Mouse (Mus musculus): ENCODE results near the gene Ak2. TPM values are rescaled to one million over a fixed set of nuclear protein-coding genes. Genes with fewer than 3 reads are reported as not detected.

Ak2 gene
- total and polyA plus RNA-seq, 3 experiments, result 269 to 363 (median 280) TPM

DNA sequence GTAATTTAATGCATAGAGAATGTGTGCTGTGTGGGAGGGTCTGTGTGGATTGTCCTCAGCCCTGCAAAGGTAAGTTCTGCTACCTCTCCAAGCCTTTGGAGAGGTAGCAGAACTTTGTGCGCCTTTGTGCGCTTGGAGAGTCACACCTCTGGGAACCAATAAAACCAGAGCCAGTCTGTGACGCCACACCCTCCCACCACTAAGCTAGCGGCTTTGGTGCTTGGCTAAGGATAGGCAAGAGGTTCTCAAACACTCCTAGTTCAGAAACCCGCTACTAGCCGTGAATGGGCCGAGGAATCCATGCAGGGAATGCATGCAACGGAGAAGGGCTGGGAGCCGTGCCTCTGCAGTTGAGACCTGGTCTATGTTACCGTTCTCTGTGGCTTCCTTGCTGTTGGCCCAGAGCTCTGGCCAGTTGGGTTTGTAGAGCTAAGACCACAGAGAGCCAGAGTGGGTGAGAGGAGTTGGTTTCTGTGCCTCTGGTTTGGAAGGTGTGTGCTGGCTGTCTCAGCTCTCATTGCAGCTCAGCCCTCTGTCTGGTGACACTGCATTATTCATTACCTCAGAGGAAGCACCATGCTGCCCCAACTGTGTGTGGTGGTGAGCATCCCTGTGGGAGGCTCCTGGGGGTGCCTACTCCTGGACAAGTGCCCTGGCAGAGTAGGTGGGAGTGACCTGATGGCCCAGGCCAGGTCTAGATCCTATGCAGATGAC is 21.6 kb downstream of the Ak2 start:
- Histone ChIP-seq H3K4me3 (replicated peaks in 1 of 3; ENCODE audit: low read depth in 2 of 3, low read length in 2 of 3, poor library complexity in 1 of 3) (no peak overlapping the region), H3K9ac (ENCODE audit: insufficient read depth, low read depth) (no peak overlapping the region), H3K9me3 (replicated peaks; ENCODE audit: low read length) (peaks cover 4% of the 10 kb centered on the region), H3K79me2 (replicated peaks; ENCODE audit: control insufficient read depth, extremely low read depth, insufficient read depth, poor library complexity, severe bottlenecking) (no peaks in the 10 kb centered on the region), H3K27ac (ENCODE audit: insufficient read depth, low read depth) (no peak overlapping the region), H3K4me1 (ENCODE audit: control insufficient read depth in 1 of 2, insufficient read depth in 2 of 2) (peaks cover 9 to 23% of the 10 kb centered on the region in 2 experiments), H3K4me2 (ENCODE audit: insufficient read depth, low read depth, poor library complexity, severe bottlenecking) (no peak overlapping the region), H3K27me3 (replicated peaks) (no peaks in the 10 kb centered on the region), H3K36me3 (replicated peaks in 1 of 2; ENCODE audit: control insufficient read depth in 1 of 2, insufficient read depth in 1 of 2, low read length in 1 of 2) (peaks cover 37 to 58% of the 10 kb centered on the region in 2 experiments)
- in situ Hi-C loops (cut with MboI; ENCODE audit: low pct_ligation_motif_present, low pct_unique_long_range_greater_than_20kb, low sequenced_read_pairs) (loop anchor here (10.0 kb wide), 1 partner anchor 61 kb away; no protein-coding TSS in a partner anchor), dilution Hi-C loops (cut with MboI; ENCODE audit: extremely low pct_ligation_motif_present, extremely low pct_unique_long_range_greater_than_20kb, low sequenced_read_pairs) (no loop called here)
- no peak for DNase-seq (ENCODE audit: extremely low read depth)
- TF ChIP-seq MXI1 (IDR thresholded peaks at IDR 0.05; ENCODE audit: low read depth, low read length) (no peak), POLR2AphosphoS2 (IDR thresholded peaks at IDR 0.05; ENCODE audit: low read depth, low read length) (peak; percentile 30)

- Histone ChIP-seq H3K4me2 (ENCODE audit: insufficient read depth, low read depth, poor library complexity, severe bottlenecking) (no peak overlapping the region), H3K4me1 (ENCODE audit: control insufficient read depth in 1 of 2, insufficient read depth in 2 of 2) (peaks cover 15 to 44% of the 10 kb centered on the region in 2 experiments), H3K79me2 (replicated peaks; ENCODE audit: control insufficient read depth, extremely low read depth, insufficient read depth, poor library complexity, severe bottlenecking) (no peaks in the 10 kb centered on the region), H3K27me3 (replicated peaks) (no peaks in the 10 kb centered on the region), H3K9ac (ENCODE audit: insufficient read depth, low read depth) (no peak overlapping the region), H3K9me3 (replicated peaks; ENCODE audit: low read length) (peaks cover 4% of the 10 kb centered on the region), H3K4me3 (replicated peaks in 1 of 3; ENCODE audit: low read depth in 2 of 3, low read length in 2 of 3, poor library complexity in 1 of 3) (no peak overlapping the region), H3K36me3 (replicated peaks in 1 of 2; ENCODE audit: control insufficient read depth in 1 of 2, insufficient read depth in 1 of 2, low read length in 1 of 2) (peaks cover 12 to 28% of the 10 kb centered on the region in 2 experiments), H3K27ac (ENCODE audit: insufficient read depth, low read depth) (no peak overlapping the region)
- in situ Hi-C loops (cut with MboI; ENCODE audit: low pct_ligation_motif_present, low pct_unique_long_range_greater_than_20kb, low sequenced_read_pairs) (loop anchor here (10.0 kb wide), 1 partner anchor 58 kb away; no protein-coding TSS in a partner anchor), dilution Hi-C loops (cut with MboI; ENCODE audit: extremely low pct_ligation_motif_present, extremely low pct_unique_long_range_greater_than_20kb, low sequenced_read_pairs) (no loop called here)
- no peak for TF ChIP-seq CTCF (conservative IDR thresholded peaks at IDR 0.05 in 1 of 2, IDR thresholded peaks at IDR 0.05 in 1 of 2; ENCODE audit: low read depth in 2 of 2, low read length in 2 of 2)
- no peak for TF ChIP-seq ZMIZ1 (IDR thresholded peaks at IDR 0.05; ENCODE audit: low read depth, low read length)
- no peak for TF ChIP-seq TBP (conservative IDR thresholded peaks at IDR 0.05; ENCODE audit: low read depth, low read length)
- TF ChIP-seq NRF1 (IDR thresholded peaks at IDR 0.05; ENCODE audit: low read depth, low read length), result no peak
- no peak for TF ChIP-seq ELF1 (IDR thresholded peaks at IDR 0.05; ENCODE audit: low read depth, low read length)
- TF ChIP-seq IRF4 (IDR thresholded peaks at IDR 0.05; ENCODE audit: low read depth, low read length), result no peak
- no peak for TF ChIP-seq RAD21 (IDR thresholded peaks at IDR 0.05; ENCODE audit: low read depth, low read length)
- TF ChIP-seq RCOR1 (conservative IDR thresholded peaks at IDR 0.05; ENCODE audit: low read depth, low read length), result no peak
- no peak for TF ChIP-seq ZNF384 (IDR thresholded peaks at IDR 0.05; ENCODE audit: low read depth, low read length)
- no peak for TF ChIP-seq POLR2AphosphoS2 (IDR thresholded peaks at IDR 0.05; ENCODE audit: low read depth, low read length)
- TF ChIP-seq JUN (IDR thresholded peaks at IDR 0.05; ENCODE audit: insufficient read depth, low read depth, low read length), result no peak
- no peak for TF ChIP-seq USF1 (IDR thresholded peaks at IDR 0.05; ENCODE audit: low read depth, low read length)
- no peak for TF ChIP-seq KAT2A (IDR thresholded peaks at IDR 0.05; ENCODE audit: insufficient replicate concordance, low read length)
- no peak for TF ChIP-seq MAFK (IDR thresholded peaks at IDR 0.05; ENCODE audit: insufficient replicate concordance, low read length)
- no peak for TF ChIP-seq BHLHE40 (IDR thresholded peaks at IDR 0.05; ENCODE audit: low read depth, low read length)
- TF ChIP-seq NELFE (IDR thresholded peaks at IDR 0.05; ENCODE audit: low read depth, low read length), result no peak
- no peak for TF ChIP-seq SMC3 (IDR thresholded peaks at IDR 0.05; ENCODE audit: low read depth, low read length)
- TF ChIP-seq MAZ (IDR thresholded peaks at IDR 0.05; ENCODE audit: low read depth, low read length), result no peak
- TF ChIP-seq GABPA (IDR thresholded peaks at IDR 0.05; ENCODE audit: insufficient replicate concordance, low read depth, low read length), result no peak
- no peak for TF ChIP-seq ZKSCAN1 (IDR thresholded peaks at IDR 0.05; ENCODE audit: borderline replicate concordance, low read depth, low read length)
- DNase-seq (ENCODE audit: extremely low read depth), result no peak
These were observed 24.6 kb downstream of the Ak2 start for GRCm38 (mm10) chr4:129016329-129016728.

Data from CH12.LX (cell line).